Mouse (Mus musculus) Patski (cell line): ENCODE measurements around the gene Zfp131. TPM values are rescaled to one million over a fixed set of nuclear protein-coding genes. Genes with fewer than 3 reads are reported as not detected.
"Not testable (repeated sequence)": the region's sequence is repeated elsewhere in the genome, so short reads cannot be mapped to it uniquely, and the experiment has no call there.

Experiments
- ATAC-seq: fragments of 100-300 bp; one replicate; pipeline ENCODE4 v1.8.0; 2021
- CTCF ChIA-PET: fragments of 350-600 bp; sonication (Branson Sonifier 250); formaldehyde crosslinking; loops from one replicate; lab custom pipeline; 2022; ENCODE audit warnings: inconsistent platforms; lab: Charles Lee
- POLR2A ChIA-PET: fragments of 350-600 bp; sonication (Branson Sonifier 250); formaldehyde crosslinking; loops from one replicate; lab custom pipeline; 2022; ENCODE audit warnings: antibody characterized with exemption, inconsistent platforms; lab: Charles Lee
- DNase-seq: peaks from one replicate; pipeline ENCODE4 v3.0.0-alpha.2; 2011; ENCODE audit warnings: low read depth, low spot score
- H3K27me3 ChIP-seq: fragments of 371-371 bp; one replicate; pipeline ENCODE4 v1.5.1; 2021
- CTCF ChIP-seq: fragments of 100-300 bp; IDR thresholded peaks from one replicate; pipeline ENCODE4 v1.5.1; 2021
- in situ Hi-C: fragments of 300-500 bp; cut with MboI; formaldehyde crosslinking; loops from 3 replicates; pipeline ENCODE4 v1.11.1; 2018; ENCODE audit warnings: low pct_unique_long_range_greater_than_20kb, mixed read lengths
- polyA plus RNA-seq: library from polyadenylated mRNA; unstranded; gene quantifications from one replicate; pipeline ENCODE4 v1.2.3, GENCODE M21; 2021

Zfp131 gene
- 33.8 TPM for polyA plus RNA-seq

GRCm38 (mm10) chr13:119790761-119791579 lies at the start of gene Zfp131:
Gene Zfp131 (minus strand): TSS chr13:119790889.
- ChIA-PET CTCF (no interaction called here), POLR2A (interaction anchor here (0.9 to 1.2 kb wide), 2 partner anchors 13 to 100 kb away, joined by 3 to 4 read pairs; no protein-coding TSS in a partner anchor)
- in situ Hi-C loops = loop anchor here (5.0 kb wide), 1 partner anchor 54 kb away; no protein-coding TSS in a partner anchor
- no peaks in the 10 kb centered on the region for H3K27me3 ChIP-seq
- DNase-seq (no peak), ATAC-seq (peak; percentile 97)
- TF ChIP-seq CTCF = no peak

DNA sequence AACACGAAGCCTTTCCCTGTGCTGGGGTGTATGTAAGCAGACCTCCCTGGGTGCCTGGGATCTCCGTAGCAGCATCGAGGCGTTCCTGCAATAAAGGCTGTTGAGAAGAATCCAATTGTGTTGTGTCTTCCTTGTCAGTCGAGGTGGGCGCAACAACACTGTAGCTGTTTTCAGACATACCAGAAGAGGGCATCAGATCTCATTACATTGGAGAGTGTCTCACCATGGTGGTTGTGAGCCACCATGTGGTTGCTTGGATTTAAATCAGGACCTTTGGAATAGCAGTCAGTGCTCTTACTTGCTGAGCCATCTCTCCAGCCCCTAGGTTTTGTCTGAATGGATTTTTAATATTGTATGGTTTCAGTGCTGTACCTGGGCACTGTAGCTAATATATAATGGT lies 49.3 kb upstream of the Zfp131 start:
- DNase-seq, POLR2A ChIA-PET, in situ Hi-C loops, ATAC-seq, H3K27me3 ChIP-seq, CTCF ChIA-PET: not testable (repeated sequence)
- TF ChIP-seq CTCF = peak; percentile 32

- POLR2A ChIA-PET, in situ Hi-C loops, DNase-seq, CTCF ChIA-PET, H3K27me3 ChIP-seq: not testable (repeated sequence)
- peak; percentile 10 for ATAC-seq
Observed at GRCm38 (mm10) chr13:119837719-119838337, 47.1 kb upstream of the Zfp131 start.

GRCm38 (mm10) chr13:119836324-119836811 lies 45.7 kb upstream of the Zfp131 start:
- TF ChIP-seq CTCF = peak; percentile 42
- POLR2A ChIA-PET, H3K27me3 ChIP-seq, CTCF ChIA-PET, DNase-seq, in situ Hi-C loops: not testable (repeated sequence)
- ATAC-seq = peak; percentile 32

DNA sequence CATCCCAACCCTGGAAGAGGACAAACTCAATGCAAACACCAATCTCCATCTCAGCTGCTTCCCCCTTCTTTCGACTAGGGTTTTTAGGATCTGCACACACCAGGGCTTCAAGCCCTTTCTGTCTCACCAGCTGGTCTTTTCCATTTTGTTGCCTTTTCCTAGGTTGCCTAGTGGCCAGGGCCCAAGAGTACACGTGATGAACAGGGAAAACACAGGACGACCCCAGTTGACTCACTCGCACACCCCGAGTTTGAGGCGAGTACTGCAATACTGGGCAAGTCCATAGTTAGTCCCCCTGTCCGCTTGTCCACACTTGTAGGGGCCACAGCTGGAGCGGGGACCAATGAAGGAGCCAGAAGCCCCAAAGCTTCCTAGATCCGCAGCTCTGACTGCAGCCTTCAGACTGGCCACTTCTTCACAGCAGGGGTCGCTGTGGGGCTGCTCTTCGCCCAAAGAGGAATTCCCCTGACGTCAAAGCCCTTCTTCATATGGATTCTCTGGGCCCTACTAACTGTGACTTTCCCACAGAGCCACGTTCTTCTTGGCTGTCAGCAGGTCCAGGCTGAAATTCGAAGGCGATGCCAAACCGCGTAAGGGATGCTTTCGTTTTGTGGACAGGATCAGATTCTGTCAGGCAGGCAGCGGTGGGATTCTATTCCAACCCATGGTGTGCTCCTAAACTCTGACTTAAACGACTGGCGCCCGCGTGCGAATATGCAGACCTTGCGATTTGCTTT lies 44.8 kb upstream of the Zfp131 start, which contains the start of gene D13Ertd608e:
Gene D13Ertd608e, plus strand, starts transcription at position 687 of the 737 bp plus-strand sequence.
- ATAC-seq = peak; percentile 60
- CTCF ChIA-PET, DNase-seq, POLR2A ChIA-PET, in situ Hi-C loops, H3K27me3 ChIP-seq: not testable (repeated sequence)
- TF ChIP-seq CTCF = peak; percentile 39

- ATAC-seq, H3K27me3 ChIP-seq, DNase-seq, in situ Hi-C loops, POLR2A ChIA-PET, CTCF ChIA-PET: not testable (repeated sequence)
Observed at GRCm38 (mm10) chr13:119830116-119830515, 39.4 kb upstream of the Zfp131 start, which contains the start of gene AF067063. Gene AF067063 (minus strand): TSS chr13:119830216.

GRCm38 (mm10) chr13:119817579-119818206 lies 27.0 kb upstream of the Zfp131 start:
- no peak for DNase-seq
- no peaks in the 10 kb centered on the region for H3K27me3 ChIP-seq
- no peak for ATAC-seq
- POLR2A ChIA-PET = no interaction called here
- no peak for TF ChIP-seq CTCF
- CTCF ChIA-PET = no interaction called here
- in situ Hi-C loops = no loop called here

- no peak for TF ChIP-seq CTCF
- no peaks in the 10 kb centered on the region for H3K27me3 ChIP-seq
- in situ Hi-C loops = no loop called here
- DNase-seq (no peak), ATAC-seq (no peak)
- POLR2A ChIA-PET = no interaction called here
- CTCF ChIA-PET = no interaction called here
Observed at GRCm38 (mm10) chr13:119816798-119817197, 26.1 kb upstream of the Zfp131 start.

- ATAC-seq = no peak
- ChIA-PET POLR2A (no interaction called here), CTCF (no interaction called here)
- in situ Hi-C loops = no loop called here
- TF ChIP-seq CTCF = no peak
- no peak for DNase-seq
- H3K27me3 ChIP-seq = no peaks in the 10 kb centered on the region
Observed at GRCm38 (mm10) chr13:119810031-119810430, 19.3 kb upstream of the Zfp131 start.

- DNase-seq (no peak), ATAC-seq (no peak)
- in situ Hi-C loops = no loop called here
- TF ChIP-seq CTCF = no peak
- H3K27me3 ChIP-seq = no peaks in the 10 kb centered on the region
- POLR2A ChIA-PET = no interaction called here
- CTCF ChIA-PET = no interaction called here
Observed at GRCm38 (mm10) chr13:119808937-119809336, 18.2 kb upstream of the Zfp131 start.
